Mouse (Mus musculus) retina, adult 2 months (tissue): Measurements from ENCODE around the gene Rab31.

Source experiments
- DNase-seq: peaks from one replicate; pipeline ENCODE4 v3.0.0-alpha.2; 2012; ENCODE audit warnings: low read depth, low spot score

Gene Rab31

GRCm38 (mm10) chr17:65739874-65740725, 32.5 kb downstream of the Rab31 start:
- no peak for DNase-seq

- no peak for DNase-seq
These were observed 34.9 kb downstream of the Rab31 start for GRCm38 (mm10) chr17:65737622-65738021.

GRCm38 (mm10) chr17:65737175-65737574, 35.4 kb downstream of the Rab31 start:
- DNase-seq: no peak

GRCm38 (mm10) chr17:65735088-65735487, 37.5 kb downstream of the Rab31 start:
- DNase-seq: no peak

- no peak for DNase-seq
These were observed 39.9 kb downstream of the Rab31 start for GRCm38 (mm10) chr17:65732666-65733065.

DNA sequence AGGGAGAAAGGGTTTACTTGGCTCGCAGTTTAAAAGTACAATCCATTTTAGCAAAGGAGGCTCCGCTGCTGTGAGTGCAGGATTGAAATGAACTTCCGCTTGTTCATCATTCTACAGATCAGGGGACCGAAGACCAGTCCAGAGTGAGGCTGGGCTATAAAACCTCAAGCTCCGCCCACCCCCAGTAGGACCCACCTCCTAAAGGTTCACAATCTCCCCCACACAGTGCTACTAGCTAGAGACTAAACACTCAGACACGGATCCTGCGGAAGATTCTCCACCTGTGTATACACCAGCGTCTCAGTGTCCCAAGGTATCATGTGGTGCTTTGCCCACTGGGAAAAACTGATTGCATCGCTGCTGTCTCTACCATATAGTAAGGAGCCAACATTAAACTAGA, 40.8 kb downstream of the Rab31 start:
- DNase-seq: no peak

GRCm38 (mm10) chr17:65729945-65730741, 42.4 kb downstream of the Rab31 start:
- no peak for DNase-seq

- no peak for DNase-seq
These were observed 45.8 kb downstream of the Rab31 start for GRCm38 (mm10) chr17:65726755-65727154.

DNA sequence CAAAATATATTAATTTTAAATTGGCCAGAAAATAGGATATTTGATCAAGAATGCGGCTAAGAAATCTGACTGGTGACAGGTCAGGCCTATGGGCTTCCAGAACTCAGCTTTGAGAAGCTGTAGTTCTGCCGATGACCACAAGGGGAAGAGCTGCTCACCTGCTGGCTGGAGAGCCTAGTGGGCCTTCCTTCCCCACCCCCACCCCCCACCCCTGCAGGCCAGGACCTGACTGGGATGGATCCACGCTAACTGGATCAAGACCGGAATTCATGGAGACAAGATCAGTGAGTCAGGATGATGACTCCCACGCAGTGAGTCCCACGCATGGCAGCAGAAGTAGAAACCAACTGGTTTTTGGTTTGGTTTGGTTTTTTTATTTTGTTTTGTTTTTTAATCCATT, 46.3 kb downstream of the Rab31 start:
- no peak for DNase-seq

DNA sequence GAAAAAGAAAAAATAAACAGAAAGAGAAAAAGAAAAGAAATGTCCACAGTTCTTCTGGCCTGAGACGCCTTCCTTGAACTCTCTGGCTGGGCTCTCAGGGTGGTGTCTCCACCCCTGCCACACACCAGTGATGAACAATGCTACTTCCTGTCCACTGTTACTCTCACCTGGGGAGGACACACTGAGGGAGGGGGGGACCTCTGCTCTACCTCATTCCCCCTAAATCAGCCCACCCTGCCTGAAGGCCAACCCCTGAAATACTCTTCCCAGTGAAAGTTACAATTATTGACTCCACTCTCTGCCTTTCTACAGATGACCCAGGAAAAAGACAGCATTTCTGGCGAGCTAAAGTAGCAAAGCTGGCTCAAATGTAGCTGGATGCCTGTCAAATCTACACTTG, 46.7 kb downstream of the Rab31 start:
- DNase-seq: no peak

DNA sequence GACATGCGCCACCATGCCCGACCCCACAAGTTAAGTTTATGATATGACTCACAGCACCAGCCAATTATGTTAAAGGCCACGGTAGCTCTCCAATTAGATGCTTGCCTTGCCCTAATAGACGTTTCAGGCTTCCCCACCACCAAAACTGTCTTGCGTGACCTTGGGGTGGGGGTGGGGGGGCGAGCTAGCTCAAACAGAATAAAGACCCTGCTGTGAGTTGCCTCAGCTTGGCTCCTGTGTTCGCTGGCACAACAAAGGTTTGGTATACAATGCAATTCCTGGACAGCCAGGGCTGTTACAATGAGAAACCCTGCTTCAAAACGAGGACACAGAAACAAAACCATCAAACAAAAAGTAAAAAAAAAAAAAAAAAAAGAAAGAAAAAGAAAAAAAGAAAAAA, 47.2 kb downstream of the Rab31 start:
- no peak for DNase-seq

DNA sequence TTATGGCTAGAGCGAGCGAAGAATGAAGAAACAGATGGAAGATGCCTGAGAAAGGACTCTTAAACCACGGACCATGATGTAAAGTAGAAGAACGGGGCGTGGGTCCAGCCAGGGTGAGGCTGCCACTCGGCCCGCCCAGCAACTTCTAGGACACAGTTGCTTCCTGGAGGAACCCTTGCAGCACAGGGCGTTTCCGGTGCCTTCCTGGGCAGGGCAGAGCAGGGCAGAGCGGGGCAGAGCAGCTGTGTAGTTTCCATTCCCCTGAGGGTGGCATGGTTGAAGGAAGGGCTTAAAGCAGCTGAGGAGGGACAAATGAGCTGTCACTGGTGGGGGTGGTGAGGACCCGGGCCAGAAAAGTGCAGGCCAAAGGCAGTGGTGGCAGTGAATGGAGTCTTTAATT, 48.3 kb downstream of the Rab31 start:
- DNase-seq: no peak

DNA sequence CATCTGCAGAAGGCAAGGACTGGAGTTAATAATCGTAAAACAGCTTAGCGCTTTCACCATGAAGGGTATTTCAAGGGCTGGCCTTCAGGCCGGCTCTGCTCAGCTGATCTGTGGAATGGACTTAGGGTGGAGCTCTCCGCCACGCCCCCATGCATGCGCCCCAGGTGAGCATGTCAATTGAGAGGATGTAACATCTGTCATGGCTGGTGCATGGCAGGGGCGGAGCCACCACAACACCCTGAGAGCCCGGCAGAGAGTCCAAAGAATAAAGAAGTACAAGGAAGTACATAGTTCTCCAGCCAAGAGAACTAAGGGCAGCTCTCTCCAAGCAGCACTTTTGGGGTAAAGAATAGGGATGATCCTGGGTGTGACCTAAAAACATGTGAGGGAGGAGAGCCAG, 48.9 kb downstream of the Rab31 start:
- DNase-seq: no peak

DNA sequence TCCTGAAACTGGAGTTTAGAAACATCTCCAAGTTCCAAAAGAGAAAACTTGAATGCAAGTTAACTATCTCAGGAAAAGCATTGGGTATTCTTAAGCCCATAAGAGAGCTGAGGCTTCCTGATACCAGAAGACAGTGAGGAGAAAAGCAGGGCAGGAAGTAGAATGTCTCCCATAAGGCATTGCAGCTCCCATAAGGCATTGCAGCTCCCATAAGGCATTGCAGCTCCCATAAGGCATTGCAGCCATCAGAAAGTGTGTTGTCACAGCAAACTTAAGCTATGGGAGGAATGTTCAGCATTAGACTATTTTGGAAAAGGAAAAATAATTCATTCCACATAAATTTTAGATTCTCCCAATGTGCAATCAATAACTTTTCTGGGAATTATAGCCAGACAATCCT, 51.2 kb downstream of the Rab31 start:
- no peak for DNase-seq

DNA sequence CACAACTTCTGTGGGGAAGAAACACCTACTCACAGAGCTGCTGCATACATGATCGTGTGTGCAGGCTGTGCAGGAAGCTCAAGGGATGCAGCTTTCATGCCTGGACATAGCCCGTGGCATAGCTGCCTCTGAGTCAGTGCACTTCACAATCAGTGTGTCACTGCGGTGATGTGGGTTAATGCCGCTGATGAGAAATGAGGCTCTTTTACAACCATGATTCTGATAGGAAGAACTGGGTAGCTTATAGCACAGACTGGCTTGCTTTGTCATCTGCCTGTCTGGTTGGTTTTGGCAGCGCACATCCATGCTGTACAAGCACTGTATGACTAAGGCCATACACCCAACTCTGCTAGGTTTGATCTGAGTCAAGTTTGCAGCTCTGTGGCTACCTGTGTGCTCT, 52.7 kb downstream of the Rab31 start:
- no peak for DNase-seq

GRCm38 (mm10) chr17:65718578-65718977, 54.0 kb downstream of the Rab31 start:
- no peak for DNase-seq

- no peak for DNase-seq
These were observed 54.8 kb downstream of the Rab31 start for GRCm38 (mm10) chr17:65717658-65718199.

DNA sequence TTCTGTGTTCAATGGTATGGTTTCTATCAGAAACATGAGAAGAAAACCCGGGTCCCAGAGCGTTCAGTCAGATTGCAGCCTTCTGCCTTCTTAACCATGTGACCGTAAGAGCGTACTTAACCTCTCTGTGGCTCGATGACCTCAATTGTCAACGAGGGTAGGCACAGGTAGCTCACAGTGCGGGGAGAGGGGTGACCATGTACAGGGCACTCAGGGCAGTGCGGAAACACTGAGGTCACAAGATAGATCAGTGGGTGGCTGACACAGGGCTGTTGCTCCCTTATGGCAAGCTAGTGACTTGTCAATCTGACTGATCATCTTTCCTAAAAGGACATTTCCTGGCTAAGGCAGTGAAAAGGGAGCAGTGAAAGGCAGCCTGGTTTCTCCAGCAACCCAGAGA, 58.5 kb downstream of the Rab31 start:
- no peak for DNase-seq

DNA sequence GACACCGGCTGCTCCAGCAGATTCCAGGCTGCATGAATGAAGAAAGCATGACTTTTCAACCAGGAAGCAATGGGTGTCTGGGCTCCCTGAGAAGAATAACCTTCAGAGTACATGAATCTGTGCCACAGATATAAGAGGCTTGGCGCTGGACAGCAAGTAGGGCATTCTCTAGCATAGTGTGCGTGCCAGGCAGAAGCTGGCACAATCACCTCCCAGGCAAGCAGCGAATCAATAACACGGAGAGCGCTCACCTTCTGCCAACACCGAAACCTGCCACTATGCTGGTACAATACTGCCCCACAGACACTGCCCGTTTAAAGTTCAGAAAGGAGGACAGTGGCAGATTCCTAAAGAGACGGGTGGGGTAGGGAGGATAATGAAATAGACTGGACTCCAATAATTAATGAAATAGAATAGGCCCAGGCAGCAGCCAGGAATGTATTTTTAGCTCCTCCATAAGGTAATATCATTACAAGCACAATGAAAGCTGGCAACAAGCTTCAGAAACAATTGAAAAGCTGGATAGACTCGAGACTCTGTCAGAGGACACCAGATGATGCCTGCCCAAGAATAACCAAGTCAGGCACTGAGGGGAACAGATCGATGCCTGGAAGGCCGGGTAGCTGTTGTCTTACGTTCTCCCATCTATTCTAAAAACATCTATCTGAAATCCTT, 59.6 kb downstream of the Rab31 start:
- no peak for DNase-seq

DNA sequence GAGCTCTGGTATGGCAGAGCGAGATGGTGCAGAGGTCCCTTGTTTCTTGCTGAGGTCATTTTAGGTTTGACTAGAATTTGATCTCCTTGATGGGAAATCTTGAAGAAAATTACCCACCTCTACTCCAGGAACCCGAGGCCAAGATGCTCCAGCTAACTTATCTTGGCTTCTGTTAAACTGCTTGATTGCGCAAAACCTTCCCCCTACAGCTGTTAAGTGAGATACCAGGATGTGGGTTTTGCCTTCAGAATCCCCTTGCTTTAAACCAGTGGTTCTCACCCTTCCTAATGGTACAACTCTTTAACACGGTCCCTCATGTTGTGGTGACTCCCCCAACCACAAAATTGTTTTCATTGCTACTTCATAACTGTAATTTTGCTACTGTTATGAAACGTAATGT, 60.8 kb downstream of the Rab31 start:
- DNase-seq: no peak

- no peak for DNase-seq
These were observed 62.0 kb downstream of the Rab31 start for GRCm38 (mm10) chr17:65710576-65710975.

GRCm38 (mm10) chr17:65706220-65706619, 66.3 kb downstream of the Rab31 start:
- no peak for DNase-seq
